Mouse (Mus musculus): ENCODE measurements at regions not wholly inside any gene's neighbourhood (a gene's known extent, or its start where the extent isn't known, plus 50 kb on each side); places are given as distances from the start of the nearest gene placed in this dataset.

GRCm38 (mm10) chr8:25463532-25463931 is 639.4 kb upstream of the Adam5 start:
- H3K27ac ChIP-seq (ENCODE audit: insufficient read depth, low read length) = peak overlapping the region; percentile 32
- peaks cover 26% of the 10 kb centered on the region for H3K4me1 ChIP-seq (ENCODE audit: control insufficient read depth, insufficient read depth, low read length)
- TF ChIP-seq CTCF (IDR thresholded peaks at IDR 0.05; ENCODE audit: borderline replicate concordance, insufficient read depth, low read length) (no peak), POLR2A (IDR thresholded peaks at IDR 0.05; ENCODE audit: low read depth, low read length) (no peak)
- H3K4me3 ChIP-seq (ENCODE audit: insufficient read depth, low read length) = no peak overlapping the region

- Histone ChIP-seq H3K4me1 (ENCODE audit: control insufficient read depth, insufficient read depth, low read length) (peaks cover 21% of the 10 kb centered on the region), H3K27ac (ENCODE audit: insufficient read depth, low read length) (no peak overlapping the region), H3K4me3 (ENCODE audit: insufficient read depth, low read length) (no peak overlapping the region)
- TF ChIP-seq CTCF (IDR thresholded peaks at IDR 0.05; ENCODE audit: borderline replicate concordance, insufficient read depth, low read length) (no peak), POLR2A (IDR thresholded peaks at IDR 0.05; ENCODE audit: low read depth, low read length) (no peak)
Measured at GRCm38 (mm10) chr8:25462492-25462891, 638.3 kb upstream of the Adam5 start.

GRCm38 (mm10) chr8:25455644-25456043 is 631.5 kb upstream of the Adam5 start:
- H3K27ac ChIP-seq (ENCODE audit: insufficient read depth, low read length) = no peak overlapping the region
- H3K4me1 ChIP-seq (ENCODE audit: control insufficient read depth, insufficient read depth, low read length) = no peaks in the 10 kb centered on the region
- H3K4me3 ChIP-seq (ENCODE audit: insufficient read depth, low read length) = no peak overlapping the region
- no peak for TF ChIP-seq CTCF (IDR thresholded peaks at IDR 0.05; ENCODE audit: borderline replicate concordance, insufficient read depth, low read length)
- TF ChIP-seq POLR2A (IDR thresholded peaks at IDR 0.05; ENCODE audit: low read depth, low read length) = no peak

DNA sequence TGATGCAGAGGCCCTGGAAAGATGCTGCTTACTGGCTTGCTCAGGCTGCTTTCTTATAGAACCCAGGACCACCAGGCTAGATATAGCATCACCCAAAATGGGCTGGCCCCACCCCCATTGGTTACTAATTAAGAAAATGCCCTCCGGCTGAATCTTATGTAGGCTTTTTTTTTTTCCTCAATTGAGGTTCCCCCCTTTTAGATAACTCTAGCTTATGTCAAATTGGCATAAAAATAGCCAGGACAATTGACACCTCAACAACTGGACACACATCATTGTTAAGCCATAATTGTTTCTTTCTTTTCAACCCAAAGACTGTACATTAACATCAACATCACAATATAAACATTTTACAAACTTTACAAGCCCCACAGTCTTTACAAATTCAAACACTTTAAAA is 630.8 kb upstream of the Adam5 start:
- no peak overlapping the region for H3K4me3 ChIP-seq (ENCODE audit: insufficient read depth, low read length)
- no peaks in the 10 kb centered on the region for H3K4me1 ChIP-seq (ENCODE audit: control insufficient read depth, insufficient read depth, low read length)
- no peak for TF ChIP-seq POLR2A (IDR thresholded peaks at IDR 0.05; ENCODE audit: low read depth, low read length)
- TF ChIP-seq CTCF (IDR thresholded peaks at IDR 0.05; ENCODE audit: borderline replicate concordance, insufficient read depth, low read length) = no peak
- no peak overlapping the region for H3K27ac ChIP-seq (ENCODE audit: insufficient read depth, low read length)

DNA sequence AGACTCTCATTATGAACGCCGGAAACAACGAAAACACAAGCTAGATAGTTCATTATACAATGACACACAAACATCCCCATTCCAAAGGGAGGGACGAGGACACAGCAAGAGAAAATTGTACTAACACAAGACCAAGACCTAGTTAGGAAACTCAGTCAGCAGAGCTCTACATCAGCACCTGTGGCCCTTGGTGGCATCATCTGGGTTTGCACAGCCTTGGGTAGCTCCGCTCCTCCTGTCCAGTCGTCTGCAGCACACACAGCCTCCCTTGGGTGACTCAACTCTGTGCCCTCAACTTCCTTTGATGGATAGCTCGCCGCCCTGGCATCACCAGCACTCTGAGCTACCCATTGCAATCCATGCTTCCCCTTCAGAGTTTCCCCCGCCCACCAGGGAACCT is 629.7 kb upstream of the Adam5 start:
- no peak for TF ChIP-seq POLR2A (IDR thresholded peaks at IDR 0.05; ENCODE audit: low read depth, low read length)
- no peak for TF ChIP-seq CTCF (IDR thresholded peaks at IDR 0.05; ENCODE audit: borderline replicate concordance, insufficient read depth, low read length)

DNA sequence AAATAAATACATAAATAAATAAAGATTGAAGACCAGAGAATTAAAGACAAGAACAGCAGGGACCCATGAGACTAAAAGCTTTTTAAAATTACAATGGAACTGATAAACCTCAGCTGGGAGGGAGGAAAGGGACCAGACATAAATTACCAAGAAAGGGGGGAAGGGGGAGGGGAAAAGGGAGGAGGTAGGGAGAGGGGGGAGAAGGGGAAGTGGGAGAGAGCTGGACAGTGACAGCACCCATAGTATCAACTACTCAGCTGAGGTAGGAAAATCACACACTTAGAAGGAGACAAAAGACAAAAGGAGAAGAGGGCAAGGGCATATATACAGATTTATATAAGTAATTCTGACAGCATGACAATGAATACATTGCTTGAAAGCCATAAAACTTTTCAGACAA is 626.4 kb upstream of the Adam5 start:
- no peak overlapping the region for H3K4me3 ChIP-seq (ENCODE audit: insufficient read depth, low read length)
- H3K27ac ChIP-seq (ENCODE audit: insufficient read depth, low read length) = no peak overlapping the region
- no peaks in the 10 kb centered on the region for H3K4me1 ChIP-seq (ENCODE audit: control insufficient read depth, insufficient read depth, low read length)
- TF ChIP-seq POLR2A (IDR thresholded peaks at IDR 0.05; ENCODE audit: low read depth, low read length) = no peak
- TF ChIP-seq CTCF (IDR thresholded peaks at IDR 0.05; ENCODE audit: borderline replicate concordance, insufficient read depth, low read length) = no peak

More for the DNA sequence above, 629.7 kb upstream of the Adam5 start:
- no peaks in the 10 kb centered on the region for H3K4me1 ChIP-seq (ENCODE audit: control insufficient read depth, insufficient read depth, low read length)
- no peak overlapping the region for H3K4me3 ChIP-seq (ENCODE audit: insufficient read depth, low read length)
- H3K27ac ChIP-seq (ENCODE audit: insufficient read depth, low read length) = no peak overlapping the region

GRCm38 (mm10) chr8:25449590-25449989 is 625.4 kb upstream of the Adam5 start:
- Histone ChIP-seq H3K4me1 (ENCODE audit: control insufficient read depth, insufficient read depth, low read length) (no peaks in the 10 kb centered on the region), H3K4me3 (ENCODE audit: insufficient read depth, low read length) (no peak overlapping the region), H3K27ac (ENCODE audit: insufficient read depth, low read length) (no peak overlapping the region)
- TF ChIP-seq CTCF (IDR thresholded peaks at IDR 0.05; ENCODE audit: borderline replicate concordance, insufficient read depth, low read length) (no peak), POLR2A (IDR thresholded peaks at IDR 0.05; ENCODE audit: low read depth, low read length) (no peak)

- no peak overlapping the region for H3K4me3 ChIP-seq (ENCODE audit: insufficient read depth, low read length)
- no peak for TF ChIP-seq POLR2A (IDR thresholded peaks at IDR 0.05; ENCODE audit: low read depth, low read length)
- TF ChIP-seq CTCF (IDR thresholded peaks at IDR 0.05; ENCODE audit: borderline replicate concordance, insufficient read depth, low read length) = no peak
- no peaks in the 10 kb centered on the region for H3K4me1 ChIP-seq (ENCODE audit: control insufficient read depth, insufficient read depth, low read length)
- H3K27ac ChIP-seq (ENCODE audit: insufficient read depth, low read length) = no peak overlapping the region
Measured at GRCm38 (mm10) chr8:25447900-25448299, 623.7 kb upstream of the Adam5 start.

DNA sequence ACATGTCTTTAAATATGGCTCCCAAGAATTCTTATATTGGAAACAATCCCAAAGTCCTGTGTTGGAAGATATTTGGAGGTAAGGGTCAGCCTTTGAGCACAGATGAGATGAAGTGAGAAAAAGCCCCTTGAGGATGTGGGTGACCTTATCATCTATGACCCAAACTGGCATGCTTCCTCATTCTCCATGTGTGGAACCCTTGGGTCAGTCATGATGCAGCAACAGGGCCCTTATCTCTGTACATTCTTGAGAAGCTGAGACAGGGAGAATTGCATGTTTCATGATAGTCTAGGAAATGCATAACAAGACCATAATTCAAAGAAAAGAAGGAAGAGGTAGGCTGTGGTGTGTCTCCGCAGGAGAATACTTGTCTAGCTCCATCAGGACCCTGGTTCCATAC is 621.8 kb upstream of the Adam5 start:
- no peaks in the 10 kb centered on the region; the same call in 1 of the 2 replicates for H3K4me1 ChIP-seq (ENCODE audit: control insufficient read depth, insufficient read depth, low read length)
- TF ChIP-seq CTCF (IDR thresholded peaks at IDR 0.05; ENCODE audit: borderline replicate concordance, insufficient read depth, low read length) (no peak), POLR2A (IDR thresholded peaks at IDR 0.05; ENCODE audit: low read depth, low read length) (no peak)
- no peak overlapping the region for H3K4me3 ChIP-seq (ENCODE audit: insufficient read depth, low read length)
- no peak overlapping the region for H3K27ac ChIP-seq (ENCODE audit: insufficient read depth, low read length)

DNA sequence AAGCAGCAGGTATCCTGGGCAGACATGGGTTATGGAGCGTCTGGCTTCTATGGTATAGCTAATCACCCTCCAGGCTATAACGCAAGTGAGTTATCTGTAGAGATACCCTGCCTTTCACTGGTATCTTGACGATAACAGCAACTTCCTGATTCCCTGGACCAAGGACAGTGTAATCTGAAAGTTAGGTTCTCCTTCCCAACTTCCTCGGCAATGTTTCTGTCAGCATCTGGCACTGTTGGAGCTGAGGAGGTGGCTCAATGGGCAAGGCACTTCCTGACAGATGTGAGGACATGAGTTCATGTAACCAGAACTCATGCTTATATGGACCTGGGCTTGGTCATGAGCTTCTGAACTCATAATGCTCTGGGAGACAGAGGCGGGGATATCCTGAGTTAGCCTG is 620.9 kb upstream of the Adam5 start:
- no peak for TF ChIP-seq CTCF (IDR thresholded peaks at IDR 0.05; ENCODE audit: borderline replicate concordance, insufficient read depth, low read length)
- no peak for TF ChIP-seq POLR2A (IDR thresholded peaks at IDR 0.05; ENCODE audit: low read depth, low read length)
- Histone ChIP-seq H3K4me3 (ENCODE audit: insufficient read depth, low read length) (no peak overlapping the region), H3K27ac (ENCODE audit: insufficient read depth, low read length) (no peak overlapping the region), H3K4me1 (ENCODE audit: control insufficient read depth, insufficient read depth, low read length) (no peaks in the 10 kb centered on the region; the same call in none of the 2 replicates)

GRCm38 (mm10) chr8:25443552-25443951 is 619.4 kb upstream of the Adam5 start:
- no peak overlapping the region for H3K4me3 ChIP-seq (ENCODE audit: insufficient read depth, low read length)
- H3K27ac ChIP-seq (ENCODE audit: insufficient read depth, low read length) = no peak overlapping the region
- TF ChIP-seq CTCF (IDR thresholded peaks at IDR 0.05; ENCODE audit: borderline replicate concordance, insufficient read depth, low read length) (no peak), POLR2A (IDR thresholded peaks at IDR 0.05; ENCODE audit: low read depth, low read length) (no peak)
- no peaks in the 10 kb centered on the region; the same call in none of the 2 replicates for H3K4me1 ChIP-seq (ENCODE audit: control insufficient read depth, insufficient read depth, low read length)

Measured in embryonic fibroblast, embryonic 13.5 days (primary cell).